Mouse (Mus musculus) liver, adult 2 months (tissue): Measurements from ENCODE around the gene Pdpk1.

Experiments used
- CTCF ChIP-seq: fragments of 200-500 bp; IDR thresholded peaks from 2 replicates; pipeline ENCODE4 v1.5.1; 2011; ENCODE audit warnings: low read depth, low read length, control low read depth
- POLR2A ChIP-seq: fragments of 200-500 bp; IDR thresholded peaks from 2 replicates; pipeline ENCODE4 v1.6.1; 2011; ENCODE audit warnings: low read length, control low read depth; ENCODE audit not compliant: insufficient read depth; ENCODE audit errors: extremely low read depth

DNA sequence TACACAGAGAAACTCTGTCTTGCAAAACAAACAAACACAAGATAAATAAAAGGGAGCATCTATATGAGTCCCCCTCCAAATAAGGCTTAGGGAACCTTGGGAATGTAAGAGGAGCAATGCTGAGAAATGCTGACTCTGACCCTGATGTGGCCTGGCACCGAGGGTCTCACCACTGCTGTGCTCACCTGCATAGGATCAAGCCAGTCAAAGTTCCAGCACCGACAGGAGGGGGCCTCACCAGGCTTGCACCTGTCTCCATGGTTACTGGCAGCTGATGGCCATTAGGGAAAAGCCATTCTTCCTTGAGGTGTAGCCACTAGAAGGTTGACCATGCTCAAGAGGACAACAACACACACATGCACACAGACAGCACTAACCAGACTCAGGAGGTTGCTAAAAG is 7.8 kb downstream of the Pdpk1 start:
- TF ChIP-seq CTCF (no peak), POLR2A (no peak)
